Mouse (Mus musculus): ENCODE data around the gene Tent2. TPM values are rescaled to one million over a fixed set of nuclear protein-coding genes. Genes with fewer than 3 reads are reported as not detected.
"Not testable (repeated sequence)": the region's sequence is repeated elsewhere in the genome, so short reads cannot be mapped to it uniquely, and the experiment has no call there.

The Tent2 gene
- polyA plus RNA-seq, 1 experiment, result 16.0 TPM

DNA sequence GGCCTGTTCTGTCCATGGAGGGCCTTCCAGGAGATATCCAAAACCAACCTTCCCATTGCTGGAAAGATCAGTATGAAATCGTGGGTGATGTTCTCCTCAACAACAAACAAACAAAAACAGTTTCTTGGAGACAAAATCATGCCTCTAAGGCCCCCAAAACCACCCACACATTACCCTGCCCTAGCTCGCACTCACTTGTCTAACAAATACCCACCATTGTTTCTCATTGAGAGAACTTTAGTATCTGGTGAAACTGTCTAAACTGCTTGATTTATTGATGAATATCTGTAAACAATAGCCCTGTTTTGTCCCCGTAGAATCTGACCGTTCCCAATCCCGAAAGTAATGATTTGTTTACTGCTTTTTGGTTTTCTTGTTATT lies 451 bp upstream of the Tent2 start:
- H3K4me3 ChIP-seq (replicated peaks; ENCODE audit: extremely low read depth, low read depth, low read length), result peak overlapping the region; percentile 65
- TF ChIP-seq POLR2A (IDR thresholded peaks at IDR 0.05; ENCODE audit: borderline replicate concordance, extremely low read depth, low read depth, low read length), result no peak
- TF ChIP-seq CTCF (IDR thresholded peaks at IDR 0.05; ENCODE audit: insufficient read depth, low read length), result no peak
- peaks cover 10% of the 10 kb centered on the region for H3K4me1 ChIP-seq (ENCODE audit: control insufficient read depth, insufficient read depth, low read length)
- no peak for DNase-seq
- 57% methylated on average over 5 of the region's 5 CpGs for WGBS

- TF ChIP-seq POLR2A (IDR thresholded peaks at IDR 0.05; ENCODE audit: borderline replicate concordance, extremely low read depth, low read depth, low read length) (no peak), CTCF (IDR thresholded peaks at IDR 0.05; ENCODE audit: insufficient read depth, low read length) (no peak)
- 52% methylated on average over 2 of the region's 2 CpGs for WGBS
These were observed 2.8 kb downstream of the Tent2 start for GRCm38 (mm10) chr13:93189416-93189815.

DNA sequence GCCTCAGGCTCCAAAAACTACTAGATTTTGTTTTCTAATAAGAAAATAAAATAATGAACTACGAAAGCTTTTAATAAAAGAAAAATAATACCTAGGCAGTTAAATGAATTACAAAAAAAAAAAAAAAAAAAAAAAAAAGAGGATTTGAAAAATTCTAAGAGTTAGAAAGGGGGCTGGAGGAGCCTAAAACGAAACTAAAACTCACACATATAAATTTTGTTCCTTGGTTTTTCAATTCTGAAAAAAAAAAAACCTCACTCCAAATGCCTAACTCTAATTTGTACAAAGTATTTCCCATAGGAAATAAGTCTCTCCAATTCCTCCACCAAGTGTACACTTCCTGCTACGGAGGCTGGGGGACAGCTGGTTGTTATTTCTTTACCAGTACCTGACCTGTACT lies 3.4 kb downstream of the Tent2 start:
- 57% methylated on average over 3 of the region's 3 CpGs for WGBS
- Histone ChIP-seq H3K4me3 (replicated peaks; ENCODE audit: extremely low read depth, low read depth, low read length) (no peak overlapping the region), H3K4me1 (ENCODE audit: control insufficient read depth, insufficient read depth, low read length) (peaks cover 10% of the 10 kb centered on the region)
- TF ChIP-seq POLR2A (IDR thresholded peaks at IDR 0.05; ENCODE audit: borderline replicate concordance, extremely low read depth, low read depth, low read length) (no peak), CTCF (IDR thresholded peaks at IDR 0.05; ENCODE audit: insufficient read depth, low read length) (no peak)
- no peak for DNase-seq

More at GRCm38 (mm10) chr13:93189416-93189815, 2.8 kb downstream of the Tent2 start:
- Histone ChIP-seq H3K4me1 (ENCODE audit: control insufficient read depth, insufficient read depth, low read length) (peaks cover 10% of the 10 kb centered on the region), H3K4me3 (replicated peaks; ENCODE audit: extremely low read depth, low read depth, low read length) (no peak overlapping the region)
- DNase-seq, result no peak

DNA sequence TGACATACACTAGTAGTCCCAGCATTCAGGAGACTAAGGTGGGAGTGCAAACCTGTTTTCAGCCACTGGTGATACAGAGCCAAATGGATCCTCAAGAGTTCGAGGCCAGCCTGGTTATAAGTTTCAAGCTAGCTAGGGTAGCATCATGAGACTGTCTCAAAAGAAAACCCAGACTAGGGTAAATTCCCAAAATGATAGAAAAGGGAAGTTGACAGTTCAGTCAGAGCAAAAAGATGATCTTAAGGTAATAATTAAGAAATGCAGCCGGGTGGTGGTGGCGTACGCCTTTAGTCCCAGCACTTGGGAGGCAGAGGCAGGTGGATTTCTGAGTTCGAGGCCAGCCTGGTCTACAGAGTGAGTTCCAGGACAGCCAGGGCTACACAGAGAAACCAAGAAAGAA lies 4.4 kb downstream of the Tent2 start:
- not testable (repeated sequence) for H3K4me3 ChIP-seq (replicated peaks; ENCODE audit: extremely low read depth, low read depth, low read length)
- WGBS, result 87% methylated on average over 5 of the region's 5 CpGs

DNA sequence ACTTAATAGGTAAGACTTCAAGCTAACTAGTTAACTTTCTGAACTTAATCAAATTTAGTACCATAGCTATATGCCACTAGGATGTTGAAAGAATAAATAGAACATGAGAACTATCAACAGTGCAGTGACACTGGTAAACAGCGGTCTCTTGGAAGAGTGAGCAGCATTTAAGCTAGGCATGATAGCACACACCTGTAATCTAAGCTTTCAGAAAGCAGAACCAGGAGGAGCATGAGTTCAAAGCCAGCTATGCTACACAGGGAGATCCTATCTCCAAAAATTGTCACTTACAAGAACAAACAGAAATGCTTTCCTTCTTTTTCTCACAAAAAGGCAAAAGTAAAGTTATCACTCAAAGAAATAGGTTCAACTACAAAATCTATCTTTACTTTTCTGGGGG lies 11.8 kb downstream of the Tent2 start:
- WGBS, result 79% methylated on average over 1 of the region's 1 CpGs
- TF ChIP-seq CTCF (IDR thresholded peaks at IDR 0.05; ENCODE audit: insufficient read depth, low read length) (no peak), POLR2A (IDR thresholded peaks at IDR 0.05; ENCODE audit: borderline replicate concordance, extremely low read depth, low read depth, low read length) (no peak)

More for the DNA sequence above, 4.4 kb downstream of the Tent2 start:
- not testable (repeated sequence) for H3K4me1 ChIP-seq (ENCODE audit: control insufficient read depth, insufficient read depth, low read length); DNase-seq

DNA sequence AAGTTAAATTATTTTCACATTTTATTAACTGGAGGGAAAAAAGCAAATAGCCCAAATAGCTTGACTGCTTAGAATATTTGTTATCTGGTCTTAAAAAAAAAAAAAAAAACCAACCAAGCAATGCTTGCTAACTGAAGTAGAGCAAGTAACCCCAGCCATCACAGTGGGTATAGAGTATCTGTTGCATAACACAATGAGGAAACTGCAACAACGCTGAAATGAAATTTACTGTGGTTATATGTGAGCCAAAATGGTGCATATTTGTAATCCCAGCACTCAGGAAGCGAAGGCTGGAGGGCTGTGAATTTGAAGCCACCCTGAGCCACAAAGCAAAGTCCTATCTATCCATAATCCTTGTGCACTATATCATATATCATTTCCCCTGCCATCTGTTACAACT lies 12.7 kb downstream of the Tent2 start:
- TF ChIP-seq CTCF (IDR thresholded peaks at IDR 0.05; ENCODE audit: insufficient read depth, low read length) (no peak), POLR2A (IDR thresholded peaks at IDR 0.05; ENCODE audit: borderline replicate concordance, extremely low read depth, low read depth, low read length) (no peak)

More for the DNA sequence above, 11.8 kb downstream of the Tent2 start:
- DNase-seq, result no peak
- H3K4me1 ChIP-seq (ENCODE audit: control insufficient read depth, insufficient read depth, low read length), result no peaks in the 10 kb centered on the region; the same call in none of the 2 replicates
- H3K4me3 ChIP-seq (replicated peaks; ENCODE audit: extremely low read depth, low read depth, low read length), result no peak overlapping the region

GRCm38 (mm10) chr13:93177571-93177970 lies 14.6 kb downstream of the Tent2 start:
- Histone ChIP-seq H3K4me1 (ENCODE audit: control insufficient read depth, insufficient read depth, low read length) (no peaks in the 10 kb centered on the region; the same call in none of the 2 replicates), H3K4me3 (replicated peaks; ENCODE audit: extremely low read depth, low read depth, low read length) (no peak overlapping the region)
- DNase-seq, result no peak
- TF ChIP-seq POLR2A (IDR thresholded peaks at IDR 0.05; ENCODE audit: borderline replicate concordance, extremely low read depth, low read depth, low read length), result no peak
- no peak for TF ChIP-seq CTCF (IDR thresholded peaks at IDR 0.05; ENCODE audit: insufficient read depth, low read length)

More for the DNA sequence above, 12.7 kb downstream of the Tent2 start:
- Histone ChIP-seq H3K4me1 (ENCODE audit: control insufficient read depth, insufficient read depth, low read length) (no peaks in the 10 kb centered on the region; the same call in none of the 2 replicates), H3K4me3 (replicated peaks; ENCODE audit: extremely low read depth, low read depth, low read length) (no peak overlapping the region)
- 56% methylated on average over 2 of the region's 2 CpGs for WGBS
- no peak for DNase-seq

- 92% methylated on average over 4 of the region's 4 CpGs for WGBS
- DNase-seq, result no peak
- Histone ChIP-seq H3K4me1 (ENCODE audit: control insufficient read depth, insufficient read depth, low read length) (no peaks in the 10 kb centered on the region), H3K4me3 (replicated peaks; ENCODE audit: extremely low read depth, low read depth, low read length) (no peak overlapping the region)
- TF ChIP-seq POLR2A (IDR thresholded peaks at IDR 0.05; ENCODE audit: borderline replicate concordance, extremely low read depth, low read depth, low read length), result no peak
- TF ChIP-seq CTCF (IDR thresholded peaks at IDR 0.05; ENCODE audit: insufficient read depth, low read length), result no peak
These were observed 28.9 kb downstream of the Tent2 start for GRCm38 (mm10) chr13:93163303-93163702.

DNA sequence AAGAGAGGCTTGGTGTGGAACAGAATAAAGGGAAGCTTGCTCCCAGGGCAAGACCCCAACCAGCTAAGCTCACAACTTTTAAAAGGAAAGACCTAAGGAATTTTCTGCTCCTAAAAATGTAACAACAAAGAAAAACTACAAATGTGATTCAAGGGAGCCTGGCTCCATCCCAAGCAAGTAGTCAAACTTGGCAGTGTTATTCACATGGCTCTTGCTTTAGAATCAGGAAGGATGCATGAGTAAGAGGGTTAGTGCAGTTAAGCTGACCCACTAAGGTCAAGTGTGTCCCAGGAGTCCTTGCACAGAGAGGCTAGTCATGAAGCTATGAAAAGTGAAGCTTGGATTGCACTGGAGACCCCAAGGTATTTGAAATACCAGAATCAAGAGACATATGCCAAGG lies 29.7 kb downstream of the Tent2 start:
- TF ChIP-seq POLR2A (IDR thresholded peaks at IDR 0.05; ENCODE audit: borderline replicate concordance, extremely low read depth, low read depth, low read length) (no peak), CTCF (IDR thresholded peaks at IDR 0.05; ENCODE audit: insufficient read depth, low read length) (no peak)
- Histone ChIP-seq H3K4me3 (replicated peaks; ENCODE audit: extremely low read depth, low read depth, low read length) (no peak overlapping the region), H3K4me1 (ENCODE audit: control insufficient read depth, insufficient read depth, low read length) (no peaks in the 10 kb centered on the region)
- no peak for DNase-seq

DNA sequence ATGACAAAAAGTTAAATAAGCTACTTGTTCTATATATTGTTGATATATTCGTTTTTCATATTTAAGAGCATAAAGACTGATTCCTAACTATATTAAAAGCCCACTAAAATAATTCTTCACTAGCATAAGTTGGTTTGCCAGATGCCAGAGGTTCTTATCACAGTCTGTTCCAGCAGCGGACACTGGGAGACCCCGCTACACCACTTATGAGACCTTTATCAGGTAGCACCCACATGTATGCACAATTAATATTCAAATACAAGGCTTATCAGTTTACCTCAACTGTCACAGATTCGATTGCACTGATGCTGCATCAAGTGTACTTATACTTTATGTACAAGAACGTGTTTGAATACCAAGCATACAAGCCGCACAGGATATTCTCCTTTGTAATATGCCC lies 33.9 kb downstream of the Tent2 start:
- WGBS, result 86% methylated on average over 6 of the region's 6 CpGs
- Histone ChIP-seq H3K4me1 (ENCODE audit: control insufficient read depth, insufficient read depth, low read length) (no peaks in the 10 kb centered on the region), H3K4me3 (replicated peaks; ENCODE audit: extremely low read depth, low read depth, low read length) (no peak overlapping the region)
- TF ChIP-seq CTCF (IDR thresholded peaks at IDR 0.05; ENCODE audit: insufficient read depth, low read length) (no peak), POLR2A (IDR thresholded peaks at IDR 0.05; ENCODE audit: borderline replicate concordance, extremely low read depth, low read depth, low read length) (no peak)
- no peak for DNase-seq

DNA sequence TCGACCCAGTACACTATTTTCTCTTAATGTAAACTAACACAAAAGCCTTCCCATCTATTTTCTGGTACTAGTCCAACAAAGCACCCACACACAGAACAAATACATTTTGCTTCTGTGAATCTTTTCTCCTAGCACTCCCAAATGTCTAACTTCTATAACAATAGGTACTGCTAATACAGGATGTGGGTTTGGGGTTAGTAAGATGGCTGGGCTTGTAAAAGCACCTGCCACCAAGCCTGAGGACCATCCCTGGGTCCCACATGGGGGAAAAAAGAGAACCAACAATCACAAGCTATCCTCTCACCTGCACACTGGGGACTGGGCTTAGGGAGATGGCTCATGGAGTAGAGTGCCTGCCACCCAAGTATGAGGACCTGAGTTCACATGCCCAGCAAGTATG lies 38.9 kb downstream of the Tent2 start:
- 62% methylated on average over 1 of the region's 1 CpGs for WGBS
- Histone ChIP-seq H3K4me3 (replicated peaks; ENCODE audit: extremely low read depth, low read depth, low read length) (no peak overlapping the region), H3K4me1 (ENCODE audit: control insufficient read depth, insufficient read depth, low read length) (no peaks in the 10 kb centered on the region)

More for the DNA sequence above, 38.9 kb downstream of the Tent2 start:
- DNase-seq, result no peak
- no peak for TF ChIP-seq POLR2A (IDR thresholded peaks at IDR 0.05; ENCODE audit: borderline replicate concordance, extremely low read depth, low read depth, low read length)
- no peak for TF ChIP-seq CTCF (IDR thresholded peaks at IDR 0.05; ENCODE audit: insufficient read depth, low read length)
